ENCODE assay signal across 1 mouse cellular context in the genomic region with DNA sequence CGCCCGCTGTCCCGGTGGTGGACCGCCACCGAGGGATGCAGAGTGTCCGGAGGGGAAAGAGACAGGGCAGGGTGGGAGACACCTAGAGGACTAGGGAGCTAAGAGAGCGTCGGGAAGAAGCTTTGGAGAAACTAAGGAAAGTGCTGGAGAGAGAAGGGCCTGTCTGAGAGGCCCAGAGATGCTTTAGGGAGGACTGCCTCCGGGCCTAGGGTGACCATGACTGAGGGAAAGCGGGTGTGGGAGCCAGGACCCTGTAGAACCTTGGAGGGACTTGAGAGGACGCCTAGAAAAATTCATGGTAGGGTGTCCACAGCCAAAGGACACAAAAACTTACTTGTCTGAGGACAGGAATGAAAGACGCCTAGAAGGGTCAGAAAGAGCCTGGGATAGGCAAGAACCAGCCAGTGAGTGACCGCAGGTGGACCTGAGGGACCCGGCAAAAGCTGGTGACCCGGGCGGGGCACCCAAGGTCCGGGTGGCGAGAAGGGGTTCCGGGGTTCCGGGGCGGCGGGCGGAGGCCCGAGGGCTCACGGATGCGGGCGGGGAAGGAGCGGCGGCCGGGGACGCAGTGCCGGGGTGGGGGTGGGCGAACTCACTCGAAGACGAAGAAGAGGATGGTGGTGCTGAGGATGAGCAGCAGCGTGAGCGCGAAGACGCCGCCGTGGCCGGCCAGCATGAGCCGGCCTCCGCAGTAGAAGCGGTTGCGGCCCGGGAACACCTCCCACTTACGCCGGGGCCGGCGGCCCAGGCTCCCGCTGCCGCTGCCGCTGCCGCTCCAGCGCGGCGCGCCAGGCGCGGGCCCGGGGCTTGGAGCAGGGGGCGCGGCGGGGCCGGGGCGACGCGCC.
A peak's percentile ranks its signal among the peaks of the same experiment; 100 is the strongest.
TF ChIP-seq lines count a peak whose summit lies in the region.

No protein-coding gene starts in this region.

TF ChIP-seq in MEL, 35 proteins besides CTCF, POLR2A, EP300 and RAD21:
- TF ChIP-seq NRF1 (IDR thresholded peaks at IDR 0.05; ENCODE audit: insufficient read depth, low read depth, low read length, poor library complexity, severe bottlenecking) = no peak
- no peak for TF ChIP-seq ETS1 (IDR thresholded peaks at IDR 0.05; ENCODE audit: low read depth, low read length)
- 0 out of 2 replicates have a peak, but pooled peaks have one; percentile 15 for TF ChIP-seq ELF1 (IDR thresholded peaks at IDR 0.05; ENCODE audit: low read depth, low read length)
- TF ChIP-seq MYB (IDR thresholded peaks at IDR 0.05; ENCODE audit: low read depth, low read length) = no peak
- TF ChIP-seq CHD2 (IDR thresholded peaks at IDR 0.05; ENCODE audit: low read length) = no peak
- TF ChIP-seq POLR2AphosphoS5 (IDR thresholded peaks at IDR 0.05; ENCODE audit: borderline replicate concordance, low read depth, low read length) = no peak
- no peak for TF ChIP-seq TBP (IDR thresholded peaks at IDR 0.05; ENCODE audit: low read depth, low read length)
- no peak for TF ChIP-seq TCF12 (IDR thresholded peaks at IDR 0.05; ENCODE audit: low read depth, low read length)
- no peak for TF ChIP-seq GATA1 (IDR thresholded peaks at IDR 0.05; ENCODE audit: low read depth, low read length)
- TF ChIP-seq BHLHE40 (IDR thresholded peaks at IDR 0.05; ENCODE audit: borderline replicate concordance, low read depth, low read length) = no peak
- 0 out of 2 replicates have a peak, but pooled peaks have one; percentile 76 for TF ChIP-seq UBTF (IDR thresholded peaks at IDR 0.05; ENCODE audit: borderline replicate concordance, insufficient read depth, low read depth, low read length)
TF ChIP-seq in MEL: peak in this region for 2.
